Mouse (Mus musculus) heart, embryonic 11.5 days (tissue): ENCODE data around the gene Bcl2l1. TPM values are rescaled to one million over a fixed set of nuclear protein-coding genes. Genes with fewer than 3 reads are reported as not detected.

Experiments
- ATAC-seq: fragments of 200-750 bp; cut with Nextera tagmentation; replicated peaks from 2 replicates; pipeline ENCODE4 v1.8.0; 2017; ENCODE audit warnings: moderate library complexity; ENCODE audit not compliant: insufficient number of reproducible peaks, low FRiP score, low TSS enrichment
- H3K27ac ChIP-seq: fragments of 300-500 bp; sonication (generic); 2 replicates; pipeline ENCODE4 v1.5.1; 2014; ENCODE audit warnings: mild to moderate bottlenecking, low read depth, low read length
- H3K27me3 ChIP-seq: fragments of 300-500 bp; sonication (generic); 2 replicates; pipeline ENCODE4 v1.6.1; 2014; ENCODE audit warnings: mild to moderate bottlenecking, low read length, mixed read lengths; ENCODE audit not compliant: control insufficient read depth, insufficient read depth
- H3K36me3 ChIP-seq: fragments of 300-500 bp; sonication (generic); 2 replicates; pipeline ENCODE4 v1.6.1; 2014; ENCODE audit warnings: mild to moderate bottlenecking, low read length, moderate library complexity, mixed read lengths; ENCODE audit not compliant: control insufficient read depth, insufficient read depth
- H3K4me1 ChIP-seq: fragments of 300-500 bp; sonication (generic); 2 replicates; pipeline ENCODE4 v1.6.1; 2014; ENCODE audit warnings: low read length; ENCODE audit not compliant: control insufficient read depth, insufficient read depth
- H3K4me2 ChIP-seq: fragments of 300-500 bp; sonication (generic); 2 replicates; pipeline ENCODE4 v1.6.1; 2014; ENCODE audit warnings: mild to moderate bottlenecking, moderate library complexity
- H3K4me3 ChIP-seq: fragments of 300-500 bp; sonication (generic); 2 replicates; pipeline ENCODE4 v1.5.1; 2014; ENCODE audit warnings: low read depth, low read length
- H3K9ac ChIP-seq: fragments of 300-500 bp; sonication (generic); 2 replicates; pipeline ENCODE4 v1.6.1; 2014; ENCODE audit warnings: mild to moderate bottlenecking, low read depth, low read length, moderate library complexity
- H3K9me3 ChIP-seq: fragments of 300-500 bp; sonication (generic); replicated peaks from 2 replicates; pipeline ENCODE4 v1.6.1; 2016; ENCODE audit warnings: low read length; ENCODE audit not compliant: control insufficient read depth
- WGBS: fragments of 180-500 bp; shearing (Covaris S2); extraction: QIAGEN DNeasy Blood & Tissue Kit; methylation state at CpG from one replicate; pipeline ENCODE4 v1.1.7; 2014; ENCODE audit not compliant: insufficient replicate concordance; 5-methylcytosine and 5-hydroxymethylcytosine counted together
- microRNA-seq: library from miRNA; unstranded; fragments of <30 nt; microRNA quantifications from one replicate; pipeline ENCODE4, GENCODE M21; 2016; ENCODE audit warnings: borderline number of aligned reads
- polyA plus RNA-seq: library from polyadenylated mRNA; unstranded; fragments of >200 nt; fragmentation: Nextera tagmentation; extraction: Ambion mirVana; gene quantifications from 2 replicates; pipeline ENCODE4 v1.2.1, GENCODE M21; 2014

Gene Bcl2l1
- polyA plus RNA-seq, 1 experiment from 2014 or later = 69.8 TPM

GRCm38 (mm10) chr2:152737306-152738221, 94.0 kb downstream of the Bcl2l1 start:
- Histone ChIP-seq H3K27me3 (no peaks in the 10 kb centered on the region), H3K27ac (peak overlapping the region; percentile 96), H3K9me3 (no peaks in the 10 kb centered on the region), H3K4me3 (peak overlapping the region; percentile 89), H3K4me2 (peak overlapping the region; percentile 80), H3K4me1 (peaks cover 48% of the 10 kb centered on the region), H3K36me3 (no peaks in the 10 kb centered on the region), H3K9ac (peak overlapping the region; percentile 92)
- 12% methylated on average over 10 of the region's 10 CpGs for WGBS
- no peak for ATAC-seq

- H3K36me3 ChIP-seq = no peaks in the 10 kb centered on the region
- under 1% methylated on average over 22 of the region's 22 CpGs for WGBS
- no peaks in the 10 kb centered on the region for H3K27me3 ChIP-seq
- H3K4me2 ChIP-seq = peak overlapping the region; percentile 80
- peak overlapping the region; percentile 96 for H3K27ac ChIP-seq
- H3K4me1 ChIP-seq = peaks cover 42% of the 10 kb centered on the region
- no peaks in the 10 kb centered on the region for H3K9me3 ChIP-seq
- H3K9ac ChIP-seq = peak overlapping the region; percentile 92
- H3K4me3 ChIP-seq = peak overlapping the region; percentile 89
- no peak for ATAC-seq
Observed at GRCm38 (mm10) chr2:152736748-152737147, 94.8 kb downstream of the Bcl2l1 start.

GRCm38 (mm10) chr2:152736090-152736601, 95.4 kb downstream of the Bcl2l1 start, which contains the start of gene Id1:
Id1 (plus strand) TSS chr2:152736251.
- under 1% methylated on average over 28 of the region's 28 CpGs for WGBS
- Histone ChIP-seq H3K4me1 (peaks cover 36% of the 10 kb centered on the region), H3K36me3 (no peaks in the 10 kb centered on the region), H3K27me3 (no peaks in the 10 kb centered on the region), H3K27ac (peak within 1 kb of the TSS; percentile 96), H3K4me2 (peak within 1 kb of the TSS; percentile 80), H3K4me3 (peak within 1 kb of the TSS; percentile 89), H3K9ac (peak within 1 kb of the TSS; percentile 92), H3K9me3 (no peaks in the 10 kb centered on the region)
- peak; percentile 78 for ATAC-seq

- WGBS = 0% methylated on average over 28 of the region's 28 CpGs
- Histone ChIP-seq H3K9me3 (no peaks in the 10 kb centered on the region), H3K4me2 (peak overlapping the region; percentile 80), H3K4me3 (peak overlapping the region; percentile 89), H3K27me3 (no peaks in the 10 kb centered on the region), H3K9ac (peak overlapping the region; percentile 92), H3K4me1 (peaks cover 36% of the 10 kb centered on the region), H3K27ac (peak overlapping the region; percentile 96), H3K36me3 (no peaks in the 10 kb centered on the region)
- peak; percentile 78 for ATAC-seq
Observed at GRCm38 (mm10) chr2:152734984-152735383, 96.5 kb downstream of the Bcl2l1 start.

GRCm38 (mm10) chr2:152734501-152734900, 97.0 kb downstream of the Bcl2l1 start:
- Histone ChIP-seq H3K9ac (peak overlapping the region; percentile 61; the same call in 1 of the 2 replicates), H3K4me1 (peaks cover 40% of the 10 kb centered on the region), H3K27me3 (no peaks in the 10 kb centered on the region), H3K36me3 (no peaks in the 10 kb centered on the region), H3K9me3 (no peaks in the 10 kb centered on the region), H3K4me2 (peak overlapping the region; percentile 80), H3K27ac (peak overlapping the region; percentile 96), H3K4me3 (peak overlapping the region; percentile 89)
- WGBS = 14% methylated on average over 10 of the region's 10 CpGs
- ATAC-seq = no peak

GRCm38 (mm10) chr2:152733201-152733600, 98.3 kb downstream of the Bcl2l1 start:
- no peaks in the 10 kb centered on the region for H3K27me3 ChIP-seq
- no peak for ATAC-seq
- WGBS = 86% methylated on average over 2 of the region's 2 CpGs
- H3K4me2 ChIP-seq = no peak overlapping the region
- no peak overlapping the region for H3K9ac ChIP-seq
- H3K36me3 ChIP-seq = no peaks in the 10 kb centered on the region
- H3K27ac ChIP-seq = no peak overlapping the region
- H3K9me3 ChIP-seq = no peaks in the 10 kb centered on the region
- peaks cover 38% of the 10 kb centered on the region for H3K4me1 ChIP-seq
- no peak overlapping the region for H3K4me3 ChIP-seq

Small RNA genes lying within 50 kb of the gene (microRNA-seq; reads per million reads assigned to microRNA genes)
- gene Gm23802 (not detected), gene Mir5622 (2.3 reads per million, percentile 28 among the genes with 10 or more reads in this experiment)

Other genes with a start within 250 kb of the Bcl2l1 start
- not detected in 2 replicates for gene Defb45, start 232.3 kb downstream of the Bcl2l1 start, polyA plus RNA-seq
- gene Defb36, start 227.4 kb downstream of the Bcl2l1 start, polyA plus RNA-seq = not detected in 2 replicates
- 1.2 and 1.4 TPM in 2 replicates for gene Defb25, start 208.7 kb downstream of the Bcl2l1 start, polyA plus RNA-seq
- 5.8 and 6.1 TPM in 2 replicates for gene Rem1, start 204.8 kb downstream of the Bcl2l1 start, polyA plus RNA-seq
- gene H13, start 162.3 kb downstream of the Bcl2l1 start, polyA plus RNA-seq = 92.3 and 92.8 TPM in 2 replicates
- gene Mcts2, start 144.7 kb downstream of the Bcl2l1 start, polyA plus RNA-seq = 22.2 and 29.2 TPM in 2 replicates
- gene Id1, start 95.5 kb downstream of the Bcl2l1 start, polyA plus RNA-seq = 95.3 and 98.1 TPM in 2 replicates
- 22.4 and 22.5 TPM in 2 replicates for gene Cox4i2, start 77.6 kb downstream of the Bcl2l1 start, polyA plus RNA-seq
- 81.0 and 88.3 TPM in 2 replicates for gene Tpx2, start 16.2 kb upstream of the Bcl2l1 start, polyA plus RNA-seq
- gene Mylk2, start 79.6 kb upstream of the Bcl2l1 start, polyA plus RNA-seq = not detected in 2 replicates
- gene Foxs1, start 101.5 kb upstream of the Bcl2l1 start, polyA plus RNA-seq = 0.52 and 0.83 TPM in 2 replicates
- 0.07 TPM in 1 of 2 replicates, not detected in the other for gene Dusp15, start 120.0 kb upstream of the Bcl2l1 start, polyA plus RNA-seq
- gene Ttll9, start 130.8 kb upstream of the Bcl2l1 start, polyA plus RNA-seq = 0.76 TPM in 1 of 2 replicates, not detected in the other
- 60.8 and 75.6 TPM in 2 replicates for gene Pdrg1, start 183.7 kb upstream of the Bcl2l1 start, polyA plus RNA-seq
- not detected in 2 replicates for gene Xkr7, start 200.1 kb upstream of the Bcl2l1 start, polyA plus RNA-seq
- 5.2 and 6.1 TPM in 2 replicates for gene Ccm2l, start 234.2 kb upstream of the Bcl2l1 start, polyA plus RNA-seq